Mouse (Mus musculus) natural killer cell, adult 2 months (primary cell): Measurements from ENCODE around the gene Nucb1.

Experiments
- DNase-seq, 2 experiments: peaks; one replicate each; pipeline ENCODE4 v3.0.0; 2022; ENCODE audit warnings: low spot score in 2 of 2

Gene Nucb1

DNA sequence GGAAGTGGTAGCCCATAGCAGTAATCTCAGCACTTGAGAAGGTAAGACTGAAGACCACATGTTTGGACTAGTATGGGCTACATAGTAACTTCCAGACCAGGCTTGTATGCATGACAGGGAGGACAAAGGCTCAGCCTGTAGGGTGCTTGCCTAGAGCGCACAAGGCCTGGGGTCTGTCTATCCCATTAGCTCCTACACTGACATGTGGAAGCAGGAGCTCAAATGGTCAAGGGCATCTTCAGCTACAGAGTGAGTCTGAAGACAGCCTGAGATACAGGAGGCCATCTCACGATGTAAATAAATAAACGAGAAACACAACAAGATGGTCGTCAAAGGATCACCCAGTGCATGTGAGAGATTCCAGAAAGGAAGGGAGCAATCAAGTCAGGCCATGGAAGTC lies 47.9 kb downstream of the Nucb1 start:
- DNase-seq, result no peak

DNA sequence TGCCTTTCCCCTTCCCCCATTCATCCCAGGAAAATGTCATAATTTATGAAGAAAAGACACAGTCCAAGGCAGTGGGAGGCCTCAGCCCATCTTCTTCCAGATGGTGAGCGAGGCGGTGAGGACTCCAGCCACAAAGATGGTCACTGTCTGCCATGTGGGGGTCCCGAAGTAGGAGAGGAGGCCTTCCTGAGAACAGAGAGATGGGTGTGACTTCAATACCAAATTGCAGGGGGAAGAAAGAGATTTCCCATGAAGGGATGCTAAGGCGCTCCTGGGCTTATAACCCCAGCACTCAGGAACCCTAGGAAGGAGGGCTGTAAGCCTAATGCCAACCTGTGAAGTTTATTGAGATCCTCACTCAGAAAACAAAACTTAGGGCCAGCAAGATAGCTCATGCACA lies 48.4 kb downstream of the Nucb1 start:
- no peak for DNase-seq

DNA sequence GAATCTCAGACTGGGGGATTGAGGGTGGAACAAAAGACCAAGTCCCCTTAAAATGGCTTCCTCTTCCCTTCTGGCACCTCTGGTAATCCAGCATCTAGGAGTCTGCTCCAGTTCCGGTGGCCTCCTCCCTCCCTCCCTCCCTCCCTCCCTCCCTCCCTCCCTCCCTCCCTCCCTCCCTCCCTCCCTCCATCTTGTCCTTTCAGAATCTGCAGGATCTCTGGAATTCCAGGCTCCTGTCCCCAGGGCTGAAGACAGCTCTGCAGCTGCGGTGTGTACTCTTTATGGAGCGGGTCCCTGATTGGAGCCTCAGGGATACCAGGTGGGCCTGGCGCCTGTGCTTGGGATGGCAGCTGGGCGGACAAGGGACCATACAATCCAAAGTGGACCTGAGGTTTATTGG lies 48.9 kb downstream of the Nucb1 start:
- no peak for DNase-seq

DNA sequence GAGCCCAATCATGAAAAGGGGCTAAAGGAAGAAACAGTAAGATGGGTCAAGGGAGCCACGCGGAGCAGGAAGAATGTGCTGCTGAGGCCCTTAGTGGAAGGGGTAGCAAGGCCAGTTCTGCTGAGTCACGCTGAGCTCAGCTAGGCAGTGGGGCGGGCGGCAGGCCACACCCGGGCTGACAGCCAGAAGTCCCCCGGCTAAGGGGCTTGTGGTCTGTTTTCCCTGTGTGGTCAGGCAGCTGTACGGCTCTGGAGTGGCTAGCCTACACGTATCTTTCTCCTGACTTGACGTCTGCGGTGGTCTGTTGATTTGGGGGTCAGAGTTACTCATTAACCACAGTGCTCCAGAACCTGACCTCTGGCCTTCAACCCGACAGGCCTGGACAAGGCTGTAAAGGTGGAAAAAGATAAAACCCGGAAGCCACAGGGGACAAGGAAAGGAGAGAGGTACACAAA lies 49.3 kb downstream of the Nucb1 start:
- DNase-seq, result peak; percentile 38 to 46

DNA sequence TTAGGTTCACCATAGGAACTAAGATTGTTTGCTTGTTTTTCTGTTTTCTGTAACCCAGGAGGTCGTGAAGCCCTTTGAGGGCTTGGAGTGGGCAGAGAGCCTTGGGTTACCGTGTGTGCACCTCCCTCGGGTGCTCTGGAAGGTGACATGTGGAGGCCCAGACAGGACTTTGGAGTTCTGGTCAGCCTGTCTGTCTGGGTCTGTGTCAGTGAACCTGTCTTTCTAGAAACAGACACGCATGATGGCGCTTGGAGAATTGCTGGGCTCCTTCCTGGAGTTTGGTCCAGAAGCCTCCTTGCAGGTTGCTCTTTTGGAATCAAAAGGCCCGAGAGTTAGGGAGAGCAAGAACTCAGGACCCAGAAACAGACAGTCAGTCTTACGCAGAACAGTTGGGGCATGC lies 49.8 kb downstream of the Nucb1 start:
- DNase-seq, result no peak

DNA sequence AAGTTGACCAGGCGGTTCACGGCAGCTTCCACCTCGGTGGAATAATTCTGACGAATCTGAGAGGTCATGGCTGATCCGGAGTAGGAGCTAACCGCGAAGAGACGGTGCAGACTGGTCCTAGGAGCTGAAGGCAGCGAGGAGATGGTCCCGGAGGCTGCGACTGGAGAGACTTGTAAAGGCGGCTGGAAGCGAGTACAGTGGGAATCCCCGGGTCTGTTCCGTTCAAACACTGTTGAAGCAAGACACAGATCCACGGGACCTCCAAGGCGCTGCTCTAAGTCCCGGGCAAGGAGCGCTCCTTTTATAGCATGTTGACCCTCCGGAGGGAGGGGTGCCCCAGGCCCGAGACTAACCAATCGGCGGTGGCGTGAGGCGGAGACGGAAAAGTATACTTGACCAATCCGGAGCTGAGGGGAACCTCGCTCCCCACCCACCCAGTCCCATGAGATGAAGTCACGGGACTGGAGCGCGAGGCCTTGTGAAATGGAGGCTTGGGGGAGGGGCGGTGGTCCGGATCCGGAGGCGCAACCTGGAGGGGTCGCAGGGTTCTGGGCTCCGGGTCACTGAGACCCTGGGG lies 50.6 kb downstream of the Nucb1 start, which contains the start of gene Ftl1:
Ftl1 (minus strand) TSS at position 321 of the 577 bp plus-strand sequence.
- DNase-seq, result peak; percentile 93 to 96

- peak; percentile 73 to 76 for DNase-seq
These were observed 51.2 kb downstream of the Nucb1 start for GRCm38 (mm10) chr7:45458748-45459563.

DNA sequence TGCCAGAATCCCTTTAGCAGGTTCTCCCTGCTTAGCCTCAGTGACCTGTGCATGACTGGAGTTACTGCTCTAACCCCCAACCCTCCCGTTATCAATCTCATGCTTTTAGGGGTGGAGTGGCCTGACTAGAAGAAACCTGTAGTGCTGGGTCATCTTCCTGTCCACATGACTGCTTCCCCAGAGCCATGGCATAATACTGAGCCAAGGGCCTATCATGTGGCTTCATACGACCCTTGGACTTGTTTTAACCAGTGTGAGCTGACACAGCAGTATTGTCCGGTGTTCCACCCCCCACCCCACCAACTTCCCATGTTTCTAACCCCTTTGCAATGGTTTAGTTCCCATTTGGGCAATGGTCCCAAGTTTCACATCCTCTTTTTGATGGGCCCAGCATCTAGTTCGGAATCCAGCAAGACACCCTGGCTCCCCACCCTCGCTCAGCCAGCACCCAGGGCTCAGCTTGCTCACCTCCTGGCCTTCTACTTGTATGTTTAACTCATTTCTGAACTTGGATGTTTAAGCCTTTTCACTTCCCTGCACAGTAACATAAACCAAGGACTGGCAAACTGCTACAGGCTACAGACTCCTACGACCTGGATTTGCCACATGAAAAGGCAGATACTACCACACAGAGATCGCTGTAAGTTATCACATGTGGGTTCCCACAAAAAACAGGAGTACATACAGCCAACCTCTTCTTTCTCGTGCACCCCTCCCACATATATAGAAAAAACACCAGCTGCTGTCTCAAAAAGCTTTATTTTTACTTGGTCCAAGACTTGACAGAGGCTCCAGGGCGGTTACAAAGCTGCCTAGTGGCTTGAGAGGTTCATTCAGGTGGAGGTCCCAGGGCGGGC lies 52.8 kb downstream of the Nucb1 start:
- peak in 1 of 2 experiments; percentile 45 for DNase-seq

DNA sequence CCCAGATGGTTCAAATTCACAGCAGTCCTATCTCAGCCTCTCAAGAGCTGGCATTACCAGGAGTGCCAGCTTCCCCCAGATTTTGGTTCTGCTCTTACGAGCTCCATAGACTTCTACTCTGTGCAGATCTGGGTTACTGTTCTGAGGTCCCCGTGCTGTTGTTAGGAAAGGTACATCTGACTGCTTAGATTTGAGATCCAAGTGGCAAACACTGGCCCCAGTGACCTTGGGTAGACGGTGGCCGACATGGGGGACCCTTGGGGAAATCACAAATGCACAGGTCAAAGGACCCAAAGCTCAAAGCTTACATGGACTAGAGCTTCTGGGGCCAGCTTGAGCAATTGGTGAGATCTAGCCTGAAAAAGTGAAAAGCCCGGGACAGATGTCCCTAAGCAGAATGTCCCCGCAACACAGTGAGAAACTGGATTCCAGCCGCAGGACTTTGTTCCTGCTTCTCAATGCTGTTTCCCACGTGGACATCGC lies 53.4 kb downstream of the Nucb1 start:
- no peak for DNase-seq

DNA sequence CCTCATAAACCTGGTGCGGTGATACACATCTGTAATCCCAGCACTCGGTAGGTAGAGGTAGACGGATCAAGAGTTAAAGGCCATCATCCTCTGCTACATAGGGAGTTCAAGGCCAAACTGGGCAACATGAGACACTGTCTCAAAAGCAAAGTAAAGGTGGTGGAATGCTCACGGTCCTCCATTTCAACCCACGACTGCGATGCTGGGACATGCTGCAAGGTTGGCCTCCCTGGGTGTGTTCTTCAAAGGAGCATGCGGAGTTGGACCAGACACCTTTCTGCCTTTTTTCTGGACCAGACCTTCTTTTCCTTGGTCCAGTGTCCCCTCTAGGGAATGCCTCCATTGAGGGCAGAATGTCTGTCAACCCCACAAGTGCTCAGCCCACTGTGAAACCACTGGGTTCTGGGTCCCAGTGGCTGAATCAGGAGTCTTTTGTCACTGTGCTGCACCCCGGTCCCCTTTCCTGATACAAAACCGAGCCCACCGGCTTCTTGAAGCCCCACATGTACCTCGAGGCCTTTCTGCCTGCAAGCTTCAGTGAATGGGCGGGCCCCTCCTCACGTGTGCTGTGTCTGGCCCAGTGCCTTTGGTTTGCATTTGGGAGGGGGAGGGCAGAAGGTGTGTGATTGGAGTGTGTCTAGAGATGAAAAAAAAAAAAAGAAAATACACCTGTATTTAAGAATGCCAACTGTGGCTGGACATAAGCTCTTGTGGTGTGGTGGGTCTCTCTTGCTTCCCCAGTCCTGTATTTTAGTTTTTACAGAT lies 54.1 kb downstream of the Nucb1 start:
- no peak for DNase-seq

DNA sequence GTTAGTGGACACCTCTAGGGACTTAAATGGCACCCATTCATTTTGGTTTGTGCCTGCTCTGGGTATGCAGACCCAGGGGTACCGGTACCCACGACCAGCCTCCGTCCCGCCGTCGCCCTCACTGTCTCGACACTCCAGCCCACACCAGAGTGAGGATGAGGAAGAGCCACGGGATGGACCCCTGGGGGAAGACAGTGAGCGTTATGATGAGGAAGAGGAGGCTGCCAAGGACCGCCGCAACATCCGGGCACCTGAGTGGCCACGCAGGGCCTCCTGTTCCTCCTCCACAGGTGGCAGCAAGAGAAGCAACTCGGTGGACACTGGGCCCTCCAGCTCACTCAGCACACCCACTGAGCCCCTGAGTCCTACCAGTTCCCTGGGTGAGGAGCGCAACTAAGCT lies 55.2 kb downstream of the Nucb1 start:
- no peak for DNase-seq

- peak; percentile 72 to 88 for DNase-seq
These were observed 58.7 kb downstream of the Nucb1 start for GRCm38 (mm10) chr7:45451344-45451982.

- no peak for DNase-seq
These were observed 60.2 kb downstream of the Nucb1 start for GRCm38 (mm10) chr7:45449974-45450373.

DNA sequence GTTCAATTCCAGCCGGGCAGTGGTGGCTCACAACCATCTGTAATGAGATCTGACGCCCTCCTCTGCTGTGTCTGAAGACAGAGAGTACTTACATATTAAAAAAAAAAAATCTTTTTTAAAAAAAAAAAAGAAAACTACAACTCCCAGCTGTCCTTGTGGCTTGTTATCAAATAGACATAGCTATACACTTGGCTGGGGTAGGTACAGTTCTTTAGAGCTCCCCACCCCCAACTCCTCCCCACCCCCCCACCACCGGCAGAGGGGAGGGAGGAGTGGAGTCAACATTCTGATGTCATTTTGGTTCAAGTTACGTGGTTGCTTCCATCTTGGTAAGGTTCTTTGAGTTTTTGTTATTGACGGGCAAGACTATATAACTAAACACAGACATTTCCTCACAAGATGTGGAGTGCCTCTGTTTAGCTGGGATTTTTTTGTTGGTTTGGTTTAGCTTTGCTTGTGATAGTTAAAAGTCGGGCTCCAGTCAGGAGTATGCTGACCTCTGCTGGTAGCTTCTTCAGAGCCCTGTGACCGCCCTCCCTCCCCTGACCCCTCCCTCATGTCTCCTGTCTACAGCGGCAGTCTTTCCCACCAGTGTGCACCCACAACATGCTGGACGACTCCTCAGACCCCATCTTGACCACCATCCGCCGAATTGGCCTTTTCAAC lies 62.7 kb downstream of the Nucb1 start:
- DNase-seq, result no peak

- no peak for DNase-seq
These were observed 63.6 kb downstream of the Nucb1 start for GRCm38 (mm10) chr7:45446589-45446988.

DNA sequence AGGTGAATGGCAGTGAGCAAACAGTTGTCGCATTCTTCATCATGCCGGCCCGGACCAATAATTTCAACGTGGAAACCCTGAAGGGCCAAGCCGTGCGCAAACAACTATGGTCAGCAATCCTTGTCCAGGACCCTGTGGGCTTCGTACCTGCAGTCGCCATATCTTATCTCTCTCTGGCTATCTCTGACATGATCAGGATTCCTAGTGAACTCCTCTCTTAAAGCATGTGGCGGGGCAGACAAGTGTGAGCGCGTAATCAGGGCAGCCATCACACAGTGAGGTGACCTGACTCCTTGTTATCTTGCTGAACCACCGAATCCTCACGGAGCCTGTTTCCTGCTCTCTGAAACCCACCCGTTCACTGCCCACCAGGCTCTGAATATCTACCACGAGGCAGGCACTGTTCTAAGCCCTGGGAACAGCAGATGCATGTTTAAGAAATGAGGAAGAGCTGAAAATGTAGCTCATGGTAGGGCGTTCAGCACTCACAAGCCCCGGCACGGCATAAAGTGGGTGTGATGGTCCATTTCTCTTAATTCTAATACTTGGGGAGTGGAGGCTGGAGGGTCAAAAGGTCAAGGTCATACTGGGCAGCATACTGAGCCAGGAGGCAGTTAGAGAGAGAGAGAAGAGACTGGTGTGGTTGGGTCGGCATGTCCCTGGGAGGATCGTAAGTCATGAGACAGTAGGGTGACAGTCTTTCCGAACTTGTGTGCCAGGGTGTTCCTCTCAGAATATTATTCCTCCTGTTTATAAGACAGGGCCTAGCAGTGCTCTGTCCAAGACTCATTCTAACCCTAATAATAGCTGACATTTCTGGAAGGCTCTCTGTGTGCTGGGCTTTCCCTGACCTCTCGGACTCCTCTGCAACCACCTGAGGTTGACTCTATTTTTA lies 66.4 kb downstream of the Nucb1 start:
- DNase-seq, result no peak
